Mouse (Mus musculus) layer of hippocampus, adult 9-11 months (tissue): ENCODE results near the gene Ssbp3.
A peak's percentile ranks its signal among the peaks of the same experiment; 100 is the strongest.

ENCODE experiments used
- DNase-seq: peaks from one replicate; pipeline ENCODE4 v3.0.0; 2022

Gene Ssbp3

DNA sequence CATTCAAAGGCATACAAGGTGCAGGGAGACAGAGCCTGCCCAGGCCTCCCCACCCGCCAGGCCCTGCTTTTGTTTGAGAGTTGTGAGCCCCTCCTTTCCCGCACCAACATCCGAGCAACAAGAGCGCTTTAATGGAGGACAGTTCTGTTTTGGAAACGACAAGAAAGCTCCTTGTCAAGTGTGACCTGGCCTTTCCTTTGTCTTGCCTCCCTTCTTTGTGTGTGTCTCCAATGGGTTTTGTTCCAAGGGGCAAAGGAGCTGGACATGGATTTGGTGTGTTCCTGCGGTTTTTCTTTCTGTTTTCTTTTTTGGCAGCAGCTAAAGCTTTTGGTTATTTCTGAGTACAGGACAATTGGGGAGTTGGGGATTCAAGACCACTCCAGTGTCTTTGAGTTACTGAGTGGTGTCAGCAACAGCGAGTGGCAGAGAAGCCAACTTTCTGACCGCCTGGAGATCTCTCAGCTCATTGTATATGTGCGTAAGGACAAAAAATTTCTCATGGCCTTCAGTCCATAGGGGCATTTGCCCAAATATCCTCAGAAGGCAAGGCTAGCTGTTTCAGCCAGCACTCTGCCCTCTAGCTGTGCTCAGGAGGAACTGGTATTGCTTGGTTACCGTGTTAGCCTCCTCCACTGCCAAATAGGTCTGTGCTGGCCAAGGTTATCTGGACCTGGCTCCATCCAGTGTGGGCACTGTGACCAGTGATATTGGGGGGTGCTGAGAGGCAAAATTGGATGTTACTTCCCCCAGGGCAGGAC lies 78.9 kb downstream of the Ssbp3 start:
- DNase-seq, result no peak

GRCm38 (mm10) chr4:106993053-106993452 lies 82.6 kb downstream of the Ssbp3 start:
- DNase-seq, result no peak

GRCm38 (mm10) chr4:106994252-106994651 lies 83.8 kb downstream of the Ssbp3 start:
- DNase-seq, result no peak

DNA sequence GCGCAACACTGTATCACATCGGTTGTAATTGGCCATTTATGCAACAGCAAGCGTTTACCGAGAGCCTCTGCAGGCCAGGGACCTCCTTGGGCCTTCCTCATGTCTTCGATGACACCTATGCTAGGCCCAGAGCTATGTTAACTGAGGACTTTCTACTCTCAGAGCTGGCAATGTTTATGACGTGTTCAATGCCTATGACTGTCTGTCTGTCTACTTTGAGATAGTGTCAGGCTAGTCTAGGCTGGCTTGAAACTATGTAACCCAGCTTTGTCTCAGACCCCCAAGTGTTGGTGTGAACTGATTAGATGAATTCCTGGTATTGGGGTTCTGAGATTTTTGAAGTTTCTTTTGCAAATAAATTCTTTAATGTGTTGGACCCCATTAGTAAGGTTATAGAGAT lies 84.6 kb downstream of the Ssbp3 start:
- DNase-seq, result no peak

GRCm38 (mm10) chr4:106995513-106995912 lies 85.0 kb downstream of the Ssbp3 start:
- DNase-seq, result no peak

- DNase-seq, result peak; percentile 67
Measured at GRCm38 (mm10) chr4:106996305-106997076, 86.0 kb downstream of the Ssbp3 start.

GRCm38 (mm10) chr4:107001259-107001810 lies 90.8 kb downstream of the Ssbp3 start:
- DNase-seq, result no peak

- peak; percentile 41 for DNase-seq
Measured at GRCm38 (mm10) chr4:107001916-107002488, 91.5 kb downstream of the Ssbp3 start.

DNA sequence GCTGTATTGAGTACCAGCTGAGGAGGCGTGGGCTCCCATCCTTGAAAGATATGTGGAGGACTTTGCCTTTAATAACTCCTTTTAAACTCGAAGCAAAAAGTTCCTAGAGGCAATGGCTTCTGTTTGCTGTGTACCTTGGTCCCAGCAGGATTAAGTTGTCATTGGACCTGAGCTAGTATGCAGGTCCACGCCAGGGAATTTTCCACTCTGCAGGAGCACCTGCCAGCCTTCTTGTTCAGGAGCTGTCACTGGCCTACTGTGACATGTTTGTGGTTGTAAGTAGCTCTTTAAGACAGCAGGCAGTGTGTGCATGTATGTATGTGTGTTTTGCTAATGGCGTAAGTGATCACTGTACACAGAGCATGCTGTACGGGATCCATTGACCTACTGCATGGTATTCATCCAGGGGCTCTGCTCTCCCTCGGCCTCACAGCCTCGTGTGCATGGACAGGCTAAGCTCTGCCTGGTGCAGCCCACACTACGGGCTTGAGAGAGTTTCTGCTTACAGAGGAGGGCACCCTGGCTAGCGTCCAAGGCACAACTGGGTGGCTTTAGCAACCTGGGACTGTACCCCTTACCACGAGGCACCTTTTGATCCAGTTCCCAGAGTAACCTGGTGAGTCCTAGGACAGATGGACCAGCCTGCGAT lies 92.1 kb downstream of the Ssbp3 start:
- no peak for DNase-seq

GRCm38 (mm10) chr4:107003199-107003598 lies 92.7 kb downstream of the Ssbp3 start:
- no peak for DNase-seq

GRCm38 (mm10) chr4:107003786-107004185 lies 93.3 kb downstream of the Ssbp3 start:
- no peak for DNase-seq

DNA sequence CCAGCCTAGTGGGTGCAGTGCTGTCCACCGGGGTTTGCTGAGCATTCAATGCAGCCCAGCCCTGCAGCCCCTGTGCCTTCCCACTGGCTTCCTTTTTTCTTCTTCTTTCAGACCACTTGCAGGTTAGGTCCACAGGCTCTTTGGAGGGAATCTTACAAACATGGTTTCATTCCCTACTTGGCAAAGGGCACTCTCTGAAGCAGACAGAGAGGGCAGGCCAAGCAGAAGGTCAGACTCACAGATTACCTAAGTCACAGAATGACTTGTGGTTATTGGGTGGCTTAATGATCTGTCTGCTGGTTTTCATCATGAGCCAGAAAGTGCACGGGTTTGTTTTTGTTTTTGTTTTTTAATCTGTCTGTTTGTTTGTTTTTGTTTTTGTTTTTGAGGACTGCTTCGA lies 93.8 kb downstream of the Ssbp3 start:
- DNase-seq, result no peak

GRCm38 (mm10) chr4:107005166-107005565 lies 94.7 kb downstream of the Ssbp3 start:
- DNase-seq, result no peak

GRCm38 (mm10) chr4:107006229-107006628 lies 95.7 kb downstream of the Ssbp3 start:
- no peak for DNase-seq

DNA sequence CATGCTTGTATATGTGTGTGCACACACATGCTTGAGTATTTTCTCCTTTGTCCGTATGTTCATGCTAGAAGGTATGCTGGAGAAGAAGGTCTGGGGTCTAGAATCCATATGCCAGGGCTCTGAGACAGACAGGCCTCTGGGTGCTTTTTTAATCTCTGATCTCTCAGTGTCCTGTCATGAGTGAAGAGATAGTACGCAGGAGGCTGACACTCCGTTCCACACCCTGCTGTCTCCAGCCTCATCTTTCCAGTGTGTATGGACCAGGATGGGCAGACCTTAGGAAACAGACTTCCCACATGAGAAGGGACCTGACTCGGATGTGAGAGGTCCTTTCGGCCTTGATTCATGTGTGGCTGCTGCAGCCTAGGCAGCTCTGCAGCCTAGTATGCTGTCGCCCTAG lies 96.3 kb downstream of the Ssbp3 start:
- DNase-seq, result no peak

DNA sequence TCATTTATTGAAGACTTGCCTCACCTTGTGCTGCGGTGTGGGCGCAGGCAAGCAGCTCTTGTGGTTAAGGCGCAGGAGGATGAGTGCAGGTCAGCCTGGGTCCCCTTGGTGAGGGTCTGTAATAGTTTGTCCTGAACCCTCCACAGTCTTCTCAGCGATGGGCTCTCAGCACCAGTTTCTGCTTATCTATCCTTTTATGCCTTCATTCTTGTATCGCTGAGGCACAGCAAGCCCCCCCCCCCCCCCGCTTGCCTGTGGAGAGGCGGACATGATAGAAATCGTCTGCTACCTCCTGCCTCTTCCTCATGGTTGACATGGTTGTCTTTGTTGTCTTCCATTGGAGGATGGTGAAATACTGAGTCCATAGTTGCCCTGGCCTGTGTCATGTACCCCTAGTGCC lies 96.9 kb downstream of the Ssbp3 start:
- DNase-seq, result no peak

DNA sequence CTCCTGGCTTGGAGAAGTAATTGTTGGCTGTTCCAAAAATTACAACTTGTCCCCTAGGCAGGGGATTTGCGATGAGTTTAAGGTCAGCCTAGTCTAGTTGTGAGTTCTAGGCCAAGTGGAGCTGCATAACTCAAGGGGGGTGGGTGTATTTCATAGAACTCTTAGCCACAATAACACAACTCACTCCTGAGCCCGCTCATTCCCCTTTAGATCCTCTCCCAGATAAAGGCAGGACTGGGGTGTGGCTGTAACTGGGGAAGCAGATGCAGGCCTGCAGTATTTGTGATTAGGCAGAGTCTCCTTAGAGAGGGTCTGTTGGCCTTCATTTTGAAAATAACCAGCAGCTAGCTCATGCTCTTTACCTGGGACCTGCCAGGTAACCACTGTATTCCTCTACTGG lies 97.7 kb downstream of the Ssbp3 start:
- DNase-seq, result no peak

DNA sequence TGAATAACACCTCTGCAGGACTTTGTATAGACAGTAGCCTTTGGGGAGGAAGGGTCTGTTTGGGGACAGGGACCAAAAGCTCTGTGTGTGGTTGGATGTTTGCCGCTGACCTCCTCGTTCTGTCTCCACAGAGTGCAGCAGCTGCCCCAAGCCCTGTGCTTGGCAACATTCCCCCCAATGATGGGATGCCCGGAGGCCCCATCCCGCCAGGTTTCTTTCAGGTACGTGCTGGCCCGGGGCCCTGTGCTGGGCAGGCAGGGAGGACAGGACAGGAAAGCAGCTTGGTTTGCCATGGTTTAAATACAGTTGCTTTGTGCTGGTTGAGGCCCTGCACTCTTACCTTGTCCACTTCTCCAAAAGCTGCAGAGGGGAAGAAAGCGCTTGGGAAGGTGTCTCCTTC lies 99.0 kb downstream of the Ssbp3 start:
- no peak for DNase-seq

DNA sequence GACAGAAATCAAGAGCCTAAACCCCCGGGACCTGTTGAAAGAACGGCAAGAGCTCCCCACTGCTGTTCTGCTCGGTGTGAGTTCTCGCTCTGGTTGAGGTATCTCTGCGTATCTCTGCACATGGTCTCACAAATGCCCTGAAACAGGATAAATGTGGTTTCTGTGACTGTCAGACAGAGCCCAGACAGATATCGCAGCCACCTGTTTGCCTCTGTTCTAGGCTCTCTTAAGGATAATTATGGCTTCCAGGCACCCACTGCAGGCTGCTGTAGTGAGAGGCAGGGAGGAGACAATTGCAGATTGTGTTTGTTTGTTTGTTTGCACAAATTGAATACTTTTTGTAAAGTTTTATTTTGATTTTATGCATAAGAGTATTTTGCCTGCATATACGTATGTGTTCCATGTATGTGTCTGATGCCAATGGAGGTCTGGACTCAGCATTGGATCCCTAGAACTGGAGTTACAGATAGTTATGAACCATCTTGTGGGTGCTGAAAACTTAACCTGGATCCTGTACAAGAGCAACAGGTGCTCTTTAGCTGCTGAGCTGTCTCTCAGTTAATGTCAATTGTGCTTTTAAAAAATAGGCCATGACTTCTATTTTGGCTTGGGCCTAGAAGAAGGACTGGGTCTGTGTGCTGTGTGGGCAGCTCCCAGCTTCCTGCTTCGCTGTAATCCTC lies 101.0 kb downstream of the Ssbp3 start:
- no peak for DNase-seq

- DNase-seq, result no peak
Measured at GRCm38 (mm10) chr4:107012005-107012478, 101.5 kb downstream of the Ssbp3 start.

- no peak for DNase-seq
Measured at GRCm38 (mm10) chr4:107012574-107012973, 102.1 kb downstream of the Ssbp3 start.

- DNase-seq, result no peak
Measured at GRCm38 (mm10) chr4:107013119-107013816, 102.8 kb downstream of the Ssbp3 start.
